Mouse (Mus musculus) midbrain, postnatal 0 days (tissue): ENCODE data around the gene Ankrd27. TPM values are rescaled to one million over a fixed set of nuclear protein-coding genes. Genes with fewer than 3 reads are reported as not detected.

ENCODE experiments used
- ATAC-seq: fragments of 200-750 bp; cut with Nextera tagmentation; 2 replicates; pipeline ENCODE4 v1.8.0; 2017; ENCODE audit warnings: moderate number of reproducible peaks, mild to moderate bottlenecking, moderate TSS enrichment, moderate library complexity; ENCODE audit not compliant: low FRiP score
- DNase-seq: peaks from one replicate; pipeline ENCODE4 v3.0.0-alpha.2; 2015; ENCODE audit warnings: low spot score
- H3K27ac ChIP-seq: fragments of 300-500 bp; sonication (generic); 2 replicates; pipeline ENCODE4 v1.5.1; 2014; ENCODE audit warnings: low read depth, mild to moderate bottlenecking, low read length, mixed read lengths
- H3K27me3 ChIP-seq: fragments of 300-500 bp; sonication (generic); 2 replicates; pipeline ENCODE4 v1.6.1; 2014; ENCODE audit warnings: low read length, control low read depth, mixed read lengths; ENCODE audit not compliant: insufficient read depth
- H3K36me3 ChIP-seq: fragments of 300-500 bp; sonication (generic); 2 replicates; pipeline ENCODE4 v1.6.1; 2014; ENCODE audit warnings: low read length, control low read depth, mixed read lengths; ENCODE audit not compliant: insufficient read depth
- H3K4me1 ChIP-seq: fragments of 300-500 bp; sonication (generic); 2 replicates; pipeline ENCODE4 v1.6.1; 2014; ENCODE audit warnings: mild to moderate bottlenecking, control low read depth, antibody characterized with exemption, low read length, mixed read lengths; ENCODE audit not compliant: insufficient read depth
- H3K4me2 ChIP-seq: fragments of 300-500 bp; sonication (generic); 2 replicates; pipeline ENCODE4 v1.6.1; 2014; ENCODE audit warnings: low read depth, mild to moderate bottlenecking, low read length, mixed read lengths; ENCODE audit not compliant: poor library complexity, severe bottlenecking
- H3K4me3 ChIP-seq: fragments of 300-500 bp; sonication (generic); 2 replicates; pipeline ENCODE4 v1.5.1; 2014; ENCODE audit warnings: low read depth, mild to moderate bottlenecking, low read length, moderate library complexity
- H3K9ac ChIP-seq: fragments of 300-500 bp; sonication (generic); replicated peaks from 2 replicates; pipeline ENCODE4 v1.6.1; 2014; ENCODE audit warnings: mild to moderate bottlenecking, low read length, moderate library complexity, mixed read lengths; ENCODE audit not compliant: poor library complexity, severe bottlenecking
- H3K9me3 ChIP-seq: fragments of 300-500 bp; sonication (generic); 2 replicates; pipeline ENCODE4 v1.6.1; 2016; ENCODE audit warnings: low read length, control low read depth
- CTCF ChIP-seq: IDR thresholded peaks from 2 replicates; pipeline ENCODE4 v1.5.1; 2016; ENCODE audit warnings: antibody characterized with exemption, mild to moderate bottlenecking
- WGBS: fragments of 180-500 bp; shearing (Covaris S2); extraction: QIAGEN DNeasy Blood & Tissue Kit; methylation state at CpG from one replicate; pipeline ENCODE4 v1.1.7; 2014; 5-methylcytosine and 5-hydroxymethylcytosine counted together
- polyA plus RNA-seq: library from polyadenylated mRNA; unstranded; fragments of >200 nt; fragmentation: Nextera tagmentation; extraction: Ambion mirVana; gene quantifications from 2 replicates; pipeline ENCODE4 v1.2.1, GENCODE M21; 2015
- total RNA-seq: library from RNA; depleted of rRNA; stranded (reverse); fragments of >200 nt; gene quantifications from 2 replicates; pipeline ENCODE4 v1.2.3, GENCODE M21; 2014

Ankrd27 gene
- total and polyA plus RNA-seq, 2 experiments from 2014 or later: 11.9 to 17.9 TPM

- Histone ChIP-seq H3K9ac (no peak overlapping the region), H3K4me2 (no peak overlapping the region), H3K27me3 (no peaks in the 10 kb centered on the region), H3K4me3 (no peak overlapping the region), H3K36me3 (peaks cover 38% of the 10 kb centered on the region), H3K4me1 (no peaks in the 10 kb centered on the region), H3K27ac (no peak overlapping the region), H3K9me3 (no peaks in the 10 kb centered on the region)
- DNase-seq (no peak), ATAC-seq (no peak)
- no peak for TF ChIP-seq CTCF
- WGBS: 92% methylated on average over 10 of the region's 10 CpGs
These were observed 20.8 kb downstream of the Ankrd27 start for GRCm38 (mm10) chr7:35606816-35607215.

- no peak for ATAC-seq
- Histone ChIP-seq H3K27ac (no peak overlapping the region), H3K27me3 (no peaks in the 10 kb centered on the region), H3K36me3 (peaks cover 23% of the 10 kb centered on the region), H3K4me1 (no peaks in the 10 kb centered on the region), H3K9me3 (no peaks in the 10 kb centered on the region), H3K9ac (no peak overlapping the region), H3K4me2 (no peak overlapping the region), H3K4me3 (no peak overlapping the region)
- 93% methylated on average over 10 of the region's 10 CpGs for WGBS
- DNase-seq: no peak
- TF ChIP-seq CTCF: no peak
These were observed 23.2 kb downstream of the Ankrd27 start for GRCm38 (mm10) chr7:35609245-35609644.

- ATAC-seq: no peak
These were observed 31.5 kb downstream of the Ankrd27 start for GRCm38 (mm10) chr7:35617513-35617912.

GRCm38 (mm10) chr7:35622626-35623025 lies 36.6 kb downstream of the Ankrd27 start:
- DNase-seq (no peak), ATAC-seq (no peak)
- Histone ChIP-seq H3K36me3 (peaks cover 30% of the 10 kb centered on the region), H3K27me3 (no peaks in the 10 kb centered on the region), H3K4me2 (no peak overlapping the region), H3K4me3 (no peak overlapping the region), H3K9ac (no peak overlapping the region), H3K4me1 (no peaks in the 10 kb centered on the region), H3K27ac (no peak overlapping the region), H3K9me3 (no peaks in the 10 kb centered on the region)
- 94% methylated on average over 10 of the region's 10 CpGs for WGBS
- no peak for TF ChIP-seq CTCF

More at GRCm38 (mm10) chr7:35617513-35617912, 31.5 kb downstream of the Ankrd27 start:
- Histone ChIP-seq H3K36me3 (peaks cover 42% of the 10 kb centered on the region), H3K9me3 (no peaks in the 10 kb centered on the region), H3K4me1 (no peaks in the 10 kb centered on the region), H3K4me3 (no peak overlapping the region), H3K4me2 (no peak overlapping the region), H3K9ac (no peak overlapping the region), H3K27ac (no peak overlapping the region), H3K27me3 (no peaks in the 10 kb centered on the region)
- no peak for TF ChIP-seq CTCF
- no peak for DNase-seq
- 40% methylated on average over 4 of the region's 4 CpGs for WGBS

GRCm38 (mm10) chr7:35626038-35626437 lies 40.0 kb downstream of the Ankrd27 start:
- TF ChIP-seq CTCF: 0 out of 2 replicates have a peak, but pooled peaks have one; percentile 28
- no peak for ATAC-seq
- no peaks in the 10 kb centered on the region for H3K27me3 ChIP-seq
- H3K4me3 ChIP-seq: no peak overlapping the region
- no peak for DNase-seq
- H3K9me3 ChIP-seq: no peaks in the 10 kb centered on the region
- no peaks in the 10 kb centered on the region for H3K4me1 ChIP-seq
- no peak overlapping the region for H3K9ac ChIP-seq
- no peak overlapping the region for H3K4me2 ChIP-seq
- no peak overlapping the region for H3K27ac ChIP-seq
- 100% methylated on average over 5 of the region's 5 CpGs for WGBS
- peaks cover 33% of the 10 kb centered on the region for H3K36me3 ChIP-seq

- no peaks in the 10 kb centered on the region for H3K27me3 ChIP-seq
- H3K9me3 ChIP-seq: no peaks in the 10 kb centered on the region
- H3K4me1 ChIP-seq: no peaks in the 10 kb centered on the region
- TF ChIP-seq CTCF: no peak
- no peak overlapping the region for H3K4me2 ChIP-seq
- H3K27ac ChIP-seq: no peak overlapping the region
- ATAC-seq (0 out of 2 replicates have a peak, but pooled peaks have one; percentile 47), DNase-seq (no peak)
- no peak overlapping the region for H3K4me3 ChIP-seq
- peaks cover 31% of the 10 kb centered on the region for H3K36me3 ChIP-seq
- no peak overlapping the region for H3K9ac ChIP-seq
- WGBS: 97% methylated on average over 10 of the region's 10 CpGs
These were observed 41.3 kb downstream of the Ankrd27 start for GRCm38 (mm10) chr7:35627371-35627770.
